9 mouse cellular contexts compared by ENCODE assay signal in the genomic region with DNA sequence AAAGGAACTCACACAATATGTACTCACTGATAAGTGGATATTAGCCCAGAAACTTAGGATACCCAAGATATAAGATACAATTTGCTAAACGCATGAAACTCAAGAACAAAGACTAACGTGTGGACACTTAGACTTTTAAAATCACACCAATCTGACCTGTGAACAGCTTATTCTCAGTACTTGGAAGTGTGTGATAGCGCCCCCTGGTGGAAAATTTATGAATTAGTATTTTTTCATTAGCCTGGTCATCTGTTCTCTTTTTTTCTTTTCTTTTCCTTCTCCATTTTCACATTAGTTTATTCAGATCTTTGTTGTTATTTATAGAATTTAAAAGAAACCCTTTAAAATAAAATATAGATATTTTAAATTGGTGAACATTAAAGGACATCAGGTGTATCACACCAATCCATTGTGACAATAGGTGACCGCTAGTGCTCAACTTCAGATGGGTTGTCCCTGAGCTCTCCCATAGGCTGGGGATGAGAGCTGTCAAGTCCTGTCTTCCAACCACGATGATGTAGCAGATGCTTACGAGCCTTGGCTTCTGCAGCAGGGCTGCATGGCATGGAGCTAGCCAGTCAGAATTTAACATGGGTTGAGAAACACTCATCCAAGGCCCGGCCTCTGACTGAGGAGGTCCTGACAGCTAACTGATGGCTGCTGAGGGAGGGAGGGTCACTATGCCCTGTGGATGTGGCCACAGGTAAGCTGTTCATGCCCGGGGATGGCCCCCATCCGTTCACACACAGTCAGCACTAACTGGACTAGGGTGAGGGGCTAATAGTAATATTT. TPM values are rescaled to one million over a fixed set of nuclear protein-coding genes. Genes with fewer than 3 reads are reported as not detected.
A peak's percentile ranks its signal among the peaks of the same experiment; 100 is the strongest.
DNase-seq lines count a peak whose midpoint lies in the region; ATAC-seq lines count a peak whose summit lies in the region.
"Had no signal": no experiment of that assay in that cellular context is flagged by ENCODE, and none has a peak within 500 bp of the region (broad histone marks: within the 10 kb centered on the region; RNA-seq: fewer than 3 reads in every experiment).

No protein-coding gene starts in this region.

- H3K4me3 ChIP-seq in hindbrain, embryonic 11.5 days (ENCODE audit: low read depth, low read length) = no peak overlapping the region
- no peak overlapping the region for H3K4me3 ChIP-seq in hindbrain, embryonic 12.5 days
- H3K4me3 ChIP-seq: embryonic facial prominence, embryonic 12.5 days had no signal

- WGBS in hindbrain, embryonic 11.5 days = 54% methylated on average over 9 of the region's 9 CpGs
- 56% methylated on average over 9 of the region's 9 CpGs for WGBS in hindbrain, embryonic 12.5 days

- 0 out of 2 replicates have a peak, but pooled peaks have one; percentile 7 for ATAC-seq in hindbrain, embryonic 11.5 days (ENCODE audit: low FRiP score)
- no peak for ATAC-seq in hindbrain, embryonic 12.5 days (ENCODE audit: low FRiP score)

- H3K4me1 ChIP-seq in hindbrain, embryonic 11.5 days (replicated peaks; ENCODE audit: control insufficient read depth, insufficient read depth, low read length) = no peaks in the 10 kb centered on the region
- no peaks in the 10 kb centered on the region for H3K4me1 ChIP-seq in hindbrain, embryonic 12.5 days
- H3K4me1 ChIP-seq: embryonic facial prominence, embryonic 12.5 days had no signal

- H3K9me3 ChIP-seq in hindbrain, embryonic 11.5 days (ENCODE audit: control insufficient read depth, low read length) = no peaks in the 10 kb centered on the region
- H3K9me3 ChIP-seq in hindbrain, embryonic 12.5 days (replicated peaks) = no peaks in the 10 kb centered on the region
- H3K9me3 ChIP-seq: embryonic facial prominence, embryonic 12.5 days had no signal

- no peak overlapping the region for H3K4me2 ChIP-seq in hindbrain, embryonic 11.5 days (replicated peaks; ENCODE audit: low read depth, low read length)
- H3K4me2 ChIP-seq in hindbrain, embryonic 12.5 days (replicated peaks) = no peak overlapping the region
- H3K4me2 ChIP-seq: embryonic facial prominence, embryonic 12.5 days had no signal

- H3K9ac ChIP-seq in hindbrain, embryonic 11.5 days (ENCODE audit: low read depth, low read length) = no peak overlapping the region
- H3K9ac ChIP-seq in hindbrain, embryonic 12.5 days = no peak overlapping the region
- H3K9ac ChIP-seq: embryonic facial prominence, embryonic 12.5 days had no signal

- no peaks in the 10 kb centered on the region for H3K27me3 ChIP-seq in hindbrain, embryonic 11.5 days (ENCODE audit: control insufficient read depth, insufficient read depth, low read length)
- H3K27me3 ChIP-seq in hindbrain, embryonic 12.5 days = no peaks in the 10 kb centered on the region
- H3K27me3 ChIP-seq: embryonic facial prominence, embryonic 12.5 days had no signal

- intact Hi-C loops in heart, postnatal 10 days (cut with DNase I) = loop anchor here (1.0 to 10.0 kb wide), 2 partner anchors 54 to 215 kb away; no protein-coding TSS in a partner anchor

- peak; percentile 59 for DNase-seq in hindbrain, embryonic 11.5 days (ENCODE audit: low spot score)
- DNase-seq in A20 (ENCODE audit: low read depth, low spot score) (peak; percentile 72), MN1 (ENCODE audit: low spot score) (peak; percentile 54)
- DNase-seq in heart, postnatal 10 days = peak; percentile 53 to 70
- peak; percentile 42 for DNase-seq in skeletal muscle tissue, adult 2 months (ENCODE audit: low read depth, low spot score)
- no peak for DNase-seq in urinary bladder, adult 18-20 months (ENCODE audit: low spot score in 2 of 2)
- no peak for DNase-seq in testis, postnatal 10 days (ENCODE audit: low spot score)

- H3K27ac ChIP-seq in hindbrain, embryonic 11.5 days (ENCODE audit: low read depth, low read length) = no peak overlapping the region
- H3K27ac ChIP-seq in hindbrain, embryonic 12.5 days = no peak overlapping the region
- H3K27ac ChIP-seq: embryonic facial prominence, embryonic 12.5 days had no signal

- no peaks in the 10 kb centered on the region for H3K36me3 ChIP-seq in hindbrain, embryonic 11.5 days (ENCODE audit: control insufficient read depth, insufficient read depth, low read length)
- H3K36me3 ChIP-seq in hindbrain, embryonic 12.5 days = peaks cover 7% of the 10 kb centered on the region; the same call in 1 of the 2 replicates
- H3K36me3 ChIP-seq: embryonic facial prominence, embryonic 12.5 days had no signal

RNA-seq across cellular contexts. Expression of gene Gne, which starts 35.6 kb away (rescaled TPM):
- 23.1 and 24.2 TPM in 2 replicates for polyA plus RNA-seq in hindbrain, embryonic 11.5 days (2014; fragmentation: Nextera tagmentation; extraction: Ambion mirVana)
- 24.6 and 28.2 TPM in 2 replicates for polyA plus RNA-seq in hindbrain, embryonic 12.5 days (2016; fragmentation: Nextera tagmentation; extraction: Ambion mirVana)
- total RNA-seq in heart, postnatal 10 days (2021) = 10 to 100 TPM; 33.7 to 38.5 TPM

Comparison
In these comparisons a context has a peak if more than half of its experiments do, and no peak if none do; other contexts are left out.
1. DNase-seq: peak in hindbrain, embryonic 11.5 days (single experiment), A20 (single experiment), MN1 (single experiment), heart, postnatal 10 days (2 of 2) and skeletal muscle tissue, adult 2 months (single experiment); none in urinary bladder, adult 18-20 months (0 of 2) and testis, postnatal 10 days (single experiment).